ENCODE assay signal across 8 mouse cellular contexts in the genomic region with DNA sequence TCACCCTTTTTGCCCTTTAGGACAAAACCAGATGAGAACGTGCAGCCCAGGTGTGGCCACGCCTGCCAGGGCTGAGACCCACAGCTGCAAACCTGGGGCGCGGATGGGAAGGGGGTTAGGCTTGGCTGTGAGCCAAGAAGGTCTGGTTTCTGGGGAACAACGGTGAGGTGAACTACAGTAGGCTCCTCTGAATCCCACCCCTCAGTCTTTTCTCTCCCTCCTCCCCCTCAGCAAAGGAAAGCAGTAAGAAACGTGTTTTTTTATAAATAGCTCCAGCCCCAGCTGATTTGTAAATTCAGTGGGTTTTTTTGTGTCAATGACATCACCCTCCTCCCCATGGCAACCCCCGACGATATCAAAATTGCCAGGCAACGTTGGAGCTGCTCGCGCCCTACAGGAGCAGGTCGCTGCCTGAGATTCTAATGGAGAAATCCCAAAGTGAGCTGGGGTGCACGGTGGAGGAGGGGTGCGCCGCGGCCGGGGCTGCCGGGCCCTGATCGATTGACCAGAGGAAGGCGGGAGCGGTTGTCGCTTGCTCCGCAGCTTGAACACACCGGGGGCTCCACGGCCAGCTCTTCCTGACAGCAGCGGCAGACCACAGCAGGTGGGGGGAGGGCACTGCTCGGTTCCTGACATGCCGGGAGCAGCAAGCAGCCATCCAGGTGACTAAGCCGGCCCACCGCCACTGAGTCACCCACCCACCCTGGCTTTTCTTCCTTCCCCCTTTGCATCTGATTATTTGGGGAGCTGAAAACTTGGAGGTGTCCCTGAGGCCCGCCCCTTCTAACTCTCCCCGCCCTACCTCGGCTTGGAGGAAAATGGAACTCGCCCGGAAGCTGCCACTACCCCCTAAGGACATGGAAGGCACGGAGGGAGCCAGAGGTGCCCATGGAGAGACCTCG. TPM values are rescaled to one million over a fixed set of nuclear protein-coding genes. Genes with fewer than 3 reads are reported as not detected.
DNase-seq lines count a peak whose midpoint lies in the region; ATAC-seq and TF ChIP-seq lines count a peak whose summit lies in the region.

A gene (plus strand): TSS at position 402 of the 902 bp plus-strand sequence.

- H3K36me3 ChIP-seq in ES-Bruce4 (ENCODE audit: control insufficient read depth, insufficient read depth, low read length, poor library complexity, severe bottlenecking), result no peaks in the 10 kb centered on the region
- H3K36me3 ChIP-seq in midbrain, postnatal 0 days (ENCODE audit: insufficient read depth, low read length), result no peaks in the 10 kb centered on the region

- peaks cover 7% of the 10 kb centered on the region for H3K4me1 ChIP-seq in ES-Bruce4 (ENCODE audit: control insufficient read depth, insufficient read depth, low read length)
- peaks cover 8% of the 10 kb centered on the region; the same call in 1 of the 2 replicates for H3K4me1 ChIP-seq in cortical plate, adult 2 months (ENCODE audit: control insufficient read depth, insufficient read depth, low read length)
- H3K4me1 ChIP-seq in midbrain, postnatal 0 days (ENCODE audit: insufficient read depth, low read length), result peaks cover 23% of the 10 kb centered on the region

- H3K9me3 ChIP-seq in ES-Bruce4 (replicated peaks; ENCODE audit: control insufficient read depth, insufficient read depth, low read length, poor library complexity, severe bottlenecking), result no peaks in the 10 kb centered on the region
- H3K9me3 ChIP-seq in midbrain, postnatal 0 days (ENCODE audit: low read length), result no peaks in the 10 kb centered on the region

- no peak for DNase-seq in gastrocnemius, adult 2 months
- no peak for DNase-seq in gastrocnemius, adult 18-20 months (ENCODE audit: low spot score)
- peak; percentile 31 for DNase-seq in heart, postnatal 4 days
- peak; percentile 48 to 76 for DNase-seq in left cerebral cortex, adult 8-10 months (ENCODE audit: low spot score in 2 of 2)
- peak; percentile 67 for DNase-seq in midbrain, postnatal 0 days (ENCODE audit: low spot score)
- peak; percentile 83 for DNase-seq in thymus, postnatal 25 days

- H3K9ac ChIP-seq in ES-Bruce4 (ENCODE audit: low read depth, poor library complexity, severe bottlenecking), result peak within 1 kb of the TSS; percentile 52
- H3K9ac ChIP-seq in midbrain, postnatal 0 days (replicated peaks; ENCODE audit: low read length, poor library complexity, severe bottlenecking), result peak within 1 kb of the TSS; percentile 62

- H3K4me3 ChIP-seq in gastrocnemius, adult 2 months, result peak within 1 kb of the TSS; percentile 66
- peak within 1 kb of the TSS; percentile 60 for H3K4me3 ChIP-seq in ES-Bruce4 (ENCODE audit: low read depth, low read length)
- peak within 1 kb of the TSS; percentile 67 for H3K4me3 ChIP-seq in cortical plate, adult 2 months (ENCODE audit: insufficient read depth, low read length)
- peak within 1 kb of the TSS; percentile 50 for H3K4me3 ChIP-seq in midbrain, postnatal 0 days (ENCODE audit: low read depth, low read length)

- ATAC-seq in midbrain, postnatal 0 days (ENCODE audit: low FRiP score), result peak; percentile 76

- TF ChIP-seq CTCF in gastrocnemius, adult 2 months (IDR thresholded peaks at IDR 0.05), result no peak
- TF ChIP-seq CTCF in ES-Bruce4 (IDR thresholded peaks at IDR 0.05; ENCODE audit: low read depth, low read length), result no peak
- TF ChIP-seq CTCF in cortical plate, adult 2 months (IDR thresholded peaks at IDR 0.05; ENCODE audit: extremely low read depth, insufficient read depth, low read length), result no peak
- TF ChIP-seq CTCF in midbrain, postnatal 0 days (IDR thresholded peaks at IDR 0.05), result no peak

- WGBS in midbrain, postnatal 0 days, result 1% methylated on average over 35 of the region's 37 CpGs

- intact Hi-C loops in gastrocnemius, adult 2 months (cut with DNase I), result no loop called here

- no peak for TF ChIP-seq EP300 in ES-Bruce4 (IDR thresholded peaks at IDR 0.05; ENCODE audit: insufficient read depth, low read depth, low read length)

- no peak within 1 kb of the TSS for H3K27ac ChIP-seq in gastrocnemius, adult 2 months
- no peak within 1 kb of the TSS for H3K27ac ChIP-seq in ES-Bruce4 (ENCODE audit: insufficient read depth, low read length)
- peak within 1 kb of the TSS; percentile 47; the same call in 1 of the 2 replicates for H3K27ac ChIP-seq in cortical plate, adult 2 months (ENCODE audit: insufficient read depth, low read length)
- H3K27ac ChIP-seq in midbrain, postnatal 0 days (ENCODE audit: low read depth, low read length), result peak within 1 kb of the TSS; percentile 88

- TF ChIP-seq POLR2A in ES-Bruce4 (IDR thresholded peaks at IDR 0.05; ENCODE audit: insufficient read depth, low read length), result no peak
- TF ChIP-seq POLR2A in cortical plate, adult 2 months (IDR thresholded peaks at IDR 0.05; ENCODE audit: extremely low read depth, insufficient read depth, low read length), result peak; percentile 20; the same call in 1 of the 2 replicates

- no peaks in the 10 kb centered on the region for H3K27me3 ChIP-seq in ES-Bruce4 (ENCODE audit: control insufficient read depth, insufficient read depth, low read length, poor library complexity, severe bottlenecking)
- H3K27me3 ChIP-seq in midbrain, postnatal 0 days (ENCODE audit: insufficient read depth, low read length), result no peaks in the 10 kb centered on the region

- H3K4me2 ChIP-seq in midbrain, postnatal 0 days (ENCODE audit: low read depth, low read length, poor library complexity, severe bottlenecking), result peak within 1 kb of the TSS; percentile 79

RNA-seq across cellular contexts. Expression of the gene that starts here (rescaled TPM):
- total RNA-seq in gastrocnemius, adult 2 months (2021), result not detected
- not detected for total RNA-seq in gastrocnemius, adult 18-20 months (2021)
- polyA plus RNA-seq in ES-Bruce4 (2011; ENCODE audit: insufficient read depth, insufficient read length, low read depth, missing spikeins), result 2.1 and 2.3 TPM in 2 replicates
- 58.0 and 63.1 TPM in 2 replicates for polyA plus RNA-seq in cortical plate, adult 2 months (2012; rRNA removed)
- total RNA-seq in heart, postnatal 4 days (2021), result 10 to 100 TPM; 14.0 to 14.2 TPM
- total RNA-seq in left cerebral cortex, adult 8-10 months (2022), result 10 to 100 TPM; 68.1 to 87.8 (median 77.2) TPM
- total RNA-seq in midbrain, postnatal 0 days (2014; rRNA removed), result 107 and 120 TPM in 2 replicates
- polyA plus RNA-seq in midbrain, postnatal 0 days (2015; fragmentation: Nextera tagmentation; extraction: Ambion mirVana), result 65.5 and 66.1 TPM in 2 replicates

Comparison
In these comparisons a context has a peak if more than half of its experiments do, and no peak if none do; other contexts are left out.
1. RNA of the gene that starts here (total RNA-seq): 107 to 120 TPM in midbrain, postnatal 0 days, 68.1 to 87.8 TPM in left cerebral cortex, adult 8-10 months and 14.0 to 14.2 TPM in heart, postnatal 4 days; not detected in gastrocnemius, adult 18-20 months and not detected in gastrocnemius, adult 2 months; every median in the first group is over 10 times any median in the second.
2. RNA of the gene that starts here (polyA plus RNA-seq): 65.5 to 66.1 TPM in midbrain, postnatal 0 days and 58.0 to 63.1 TPM in cortical plate, adult 2 months; 2.1 to 2.3 TPM in ES-Bruce4; every median in the first group is over 10 times any median in the second.
3. DNase-seq: peak in heart, postnatal 4 days (single experiment), left cerebral cortex, adult 8-10 months (2 of 2), midbrain, postnatal 0 days (single experiment) and thymus, postnatal 25 days (single experiment); none in gastrocnemius, adult 2 months (single experiment) and gastrocnemius, adult 18-20 months (single experiment).
4. H3K27ac ChIP-seq: peak in cortical plate, adult 2 months (single experiment) and midbrain, postnatal 0 days (single experiment); none in gastrocnemius, adult 2 months (single experiment) and ES-Bruce4 (single experiment).
5. Peak in every context shown above with its lines, with median percentiles within 50 percentile points of each other: H3K4me3 ChIP-seq.